Comparison of ENCODE assay signal across 9 mouse cellular contexts in genomic region chr4:133307331-133307730, GRCm38 (mm10). TPM values are rescaled to one million over a fixed set of nuclear protein-coding genes. Genes with fewer than 3 reads are reported as not detected.
DNase-seq lines count a peak whose midpoint lies in the region; ATAC-seq lines count a peak whose summit lies in the region.
"Had no signal": no experiment of that assay in that cellular context is flagged by ENCODE, and none has a peak within 500 bp of the region (broad histone marks: within the 10 kb centered on the region; RNA-seq: fewer than 3 reads in every experiment).

No protein-coding gene starts in this region.

- 45% methylated on average over 3 of the region's 3 CpGs for WGBS in kidney, embryonic 15.5 days

- H3K4me3 ChIP-seq in kidney, embryonic 15.5 days (replicated peaks): no peak overlapping the region
- H3K4me3 ChIP-seq: midbrain, embryonic 12.5 days had no signal

- H3K9ac ChIP-seq in kidney, embryonic 15.5 days: no peak overlapping the region
- H3K9ac ChIP-seq: midbrain, embryonic 12.5 days had no signal

- H3K4me2 ChIP-seq in kidney, embryonic 15.5 days: no peak overlapping the region
- H3K4me2 ChIP-seq: midbrain, embryonic 12.5 days had no signal

- H3K27ac ChIP-seq in kidney, embryonic 15.5 days: no peak overlapping the region
- H3K27ac ChIP-seq: midbrain, embryonic 12.5 days had no signal

- H3K9me3 ChIP-seq in kidney, embryonic 15.5 days (replicated peaks): no peaks in the 10 kb centered on the region
- H3K9me3 ChIP-seq: midbrain, embryonic 12.5 days had no signal

- peaks cover 47% of the 10 kb centered on the region for H3K36me3 ChIP-seq in kidney, embryonic 15.5 days

- no peaks in the 10 kb centered on the region for H3K4me1 ChIP-seq in kidney, embryonic 15.5 days
- H3K4me1 ChIP-seq: midbrain, embryonic 12.5 days had no signal

- no peak for ATAC-seq in kidney, embryonic 15.5 days (replicated peaks; ENCODE audit: low FRiP score)
- ATAC-seq in megakaryocyte, adult 5-6 weeks (ENCODE audit: poor library complexity, severe bottlenecking): peak; percentile 76

- peak; percentile 44 for DNase-seq in kidney, adult 11 months
- peak; percentile 68 for DNase-seq in CD4-positive helper T cell, adult 2 months (ENCODE audit: low read depth, low spot score)
- peak; percentile 59 for DNase-seq in T-cell, adult 2 months (ENCODE audit: low spot score)
- peak; percentile 72 for DNase-seq in embryo, embryonic 10.5 days (ENCODE audit: low spot score)
- peak; percentile 80 for DNase-seq in induced T-regulatory cell, adult 2 months (ENCODE audit: low read depth)
- peak; percentile 54 for DNase-seq in thymus, postnatal 14 days

- H3K27me3 ChIP-seq in kidney, embryonic 15.5 days: no peaks in the 10 kb centered on the region
- H3K27me3 ChIP-seq: midbrain, embryonic 12.5 days had no signal

RNA-seq across cellular contexts. Expression of gene Tmem222, which starts 29.7 kb away (rescaled TPM):
- 77.3 and 85.7 TPM in 2 replicates for polyA plus RNA-seq in kidney, embryonic 15.5 days (2015; fragmentation: Nextera tagmentation; extraction: Ambion mirVana)
- 34.2 and 38.5 TPM in 2 replicates for total RNA-seq in megakaryocyte, adult 5-6 weeks (2015)
- total RNA-seq in megakaryocyte, adult 5-6 weeks (2017): 13.3 and 15.0 TPM in 2 replicates

RNA-seq across cellular contexts. Expression of gene Sytl1, which starts 44.4 kb away (rescaled TPM):
- polyA plus RNA-seq in kidney, embryonic 15.5 days (2015; fragmentation: Nextera tagmentation; extraction: Ambion mirVana): 0.96 and 1.8 TPM in 2 replicates
- total RNA-seq in megakaryocyte, adult 5-6 weeks (2015): 1.9 and 2.5 TPM in 2 replicates
- 2.1 and 3.7 TPM in 2 replicates for total RNA-seq in megakaryocyte, adult 5-6 weeks (2017)

RNA-seq across cellular contexts. Expression of gene Wdtc1, which starts 46.0 kb away (rescaled TPM):
- 12.0 and 13.1 TPM in 2 replicates for polyA plus RNA-seq in kidney, embryonic 15.5 days (2015; fragmentation: Nextera tagmentation; extraction: Ambion mirVana)
- 16.5 and 18.5 TPM in 2 replicates for total RNA-seq in megakaryocyte, adult 5-6 weeks (2015)
- 11.6 and 14.1 TPM in 2 replicates for total RNA-seq in megakaryocyte, adult 5-6 weeks (2017)
